Mouse (Mus musculus) megakaryocyte, embryonic 14.5 days (primary cell): ENCODE results near the gene Efcab8. TPM values are rescaled to one million over a fixed set of nuclear protein-coding genes. Genes with fewer than 3 reads are reported as not detected.

Source experiments
- H3K27me3 ChIP-seq: replicated peaks from 2 replicates; pipeline ENCODE3; 2012; ENCODE audit warnings: inconsistent platforms
- H3K36me3 ChIP-seq: replicated peaks from 2 replicates; pipeline ENCODE3; 2012; ENCODE audit warnings: low read length, inconsistent platforms, mixed read lengths
- H3K4me1 ChIP-seq: 2 replicates; pipeline ENCODE4 v1.6.1; 2012; ENCODE audit warnings: inconsistent platforms
- H3K4me3 ChIP-seq: replicated peaks from 2 replicates; pipeline ENCODE3; 2012; ENCODE audit warnings: moderate library complexity, mild to moderate bottlenecking, inconsistent platforms
- H3K9me3 ChIP-seq: 2 replicates; pipeline ENCODE4 v1.6.1; 2012; ENCODE audit warnings: inconsistent platforms
- FLI1 ChIP-seq: IDR thresholded peaks from 2 replicates; pipeline ENCODE4 v1.6.1; 2012; ENCODE audit warnings: low read length, inconsistent platforms, mixed read lengths
- GATA1 ChIP-seq: IDR thresholded peaks from 3 replicates; pipeline ENCODE4 v1.6.1; 2012; ENCODE audit warnings: mixed read lengths, low read length, inconsistent platforms, borderline replicate concordance
- polyA plus RNA-seq: library from polyadenylated mRNA; stranded (reverse); fragments of >175 nt; gene quantifications from 2 replicates; pipeline ENCODE4 v1.2.3, GENCODE M21; 2012; ENCODE audit warnings: low replicate concordance; ENCODE audit not compliant: insufficient read depth

Efcab8 gene
- polyA plus RNA-seq, 1 experiment, result 1.1 TPM

GRCm38 (mm10) chr2:153859581-153859980, 79.8 kb downstream of the Efcab8 start:
- Histone ChIP-seq H3K9me3 (0 out of 2 replicates have a peak, but pooled peaks cover 2% of the 10 kb centered on the region), H3K36me3 (no peaks in the 10 kb centered on the region), H3K4me3 (no peak overlapping the region), H3K27me3 (peaks cover 59% of the 10 kb centered on the region), H3K4me1 (no peaks in the 10 kb centered on the region)
- no peak for TF ChIP-seq GATA1
- no peak for TF ChIP-seq FLI1

GRCm38 (mm10) chr2:153860315-153860714, 80.6 kb downstream of the Efcab8 start:
- H3K4me1 ChIP-seq, result no peaks in the 10 kb centered on the region
- TF ChIP-seq GATA1, result no peak
- no peak for TF ChIP-seq FLI1

GRCm38 (mm10) chr2:153860715-153861114, 81.0 kb downstream of the Efcab8 start:
- Histone ChIP-seq H3K27me3 (peaks cover 47% of the 10 kb centered on the region), H3K36me3 (no peaks in the 10 kb centered on the region), H3K4me3 (no peak overlapping the region), H3K9me3 (0 out of 2 replicates have a peak, but pooled peaks cover 2% of the 10 kb centered on the region), H3K4me1 (no peaks in the 10 kb centered on the region)
- TF ChIP-seq GATA1 (no peak), FLI1 (no peak)

More at GRCm38 (mm10) chr2:153860315-153860714, 80.6 kb downstream of the Efcab8 start:
- no peak overlapping the region for H3K4me3 ChIP-seq
- 0 out of 2 replicates have a peak, but pooled peaks cover 2% of the 10 kb centered on the region for H3K9me3 ChIP-seq
- peaks cover 51% of the 10 kb centered on the region for H3K27me3 ChIP-seq
- no peaks in the 10 kb centered on the region for H3K36me3 ChIP-seq

- no peaks in the 10 kb centered on the region for H3K4me1 ChIP-seq
These were observed 82.2 kb downstream of the Efcab8 start for GRCm38 (mm10) chr2:153861960-153862359.

GRCm38 (mm10) chr2:153870984-153871383, 91.3 kb downstream of the Efcab8 start, which contains the start of gene Sun5:
Sun5 (minus strand) TSS chr2:153871084.
- TF ChIP-seq GATA1, result no peak
- no peak for TF ChIP-seq FLI1
- Histone ChIP-seq H3K4me1 (no peaks in the 10 kb centered on the region), H3K27me3 (peaks cover 28% of the 10 kb centered on the region), H3K4me3 (no peak within 1 kb of the TSS), H3K36me3 (no peaks in the 10 kb centered on the region), H3K9me3 (no peaks in the 10 kb centered on the region)

More at GRCm38 (mm10) chr2:153861960-153862359, 82.2 kb downstream of the Efcab8 start:
- TF ChIP-seq GATA1 (no peak), FLI1 (no peak)
- Histone ChIP-seq H3K27me3 (peaks cover 38% of the 10 kb centered on the region), H3K36me3 (no peaks in the 10 kb centered on the region), H3K9me3 (0 out of 2 replicates have a peak, but pooled peaks cover under 1% of the 10 kb centered on the region), H3K4me3 (no peak overlapping the region)

GRCm38 (mm10) chr2:153874745-153875144, 95.0 kb downstream of the Efcab8 start, which contains the start of gene Bpifb2:
Bpifb2 (plus strand) TSS chr2:153875045.
- H3K36me3 ChIP-seq, result no peaks in the 10 kb centered on the region
- H3K4me1 ChIP-seq, result no peaks in the 10 kb centered on the region
- TF ChIP-seq FLI1 (no peak), GATA1 (no peak)
- H3K4me3 ChIP-seq, result no peak within 1 kb of the TSS
- peaks cover 30% of the 10 kb centered on the region for H3K27me3 ChIP-seq
- no peaks in the 10 kb centered on the region for H3K9me3 ChIP-seq

Other genes with a start within 250 kb of the Efcab8 start
- 10.6 and 40.8 TPM in 2 replicates for gene Nol4l, start 250.0 kb upstream of the Efcab8 start, polyA plus RNA-seq
- gene Commd7, start 147.2 kb upstream of the Efcab8 start, polyA plus RNA-seq, result 17.9 and 24.1 TPM in 2 replicates
- 20.5 and 26.4 TPM in 2 replicates for gene Dnmt3b, start 130.5 kb upstream of the Efcab8 start, polyA plus RNA-seq
- gene Dnmt3c, start 83.3 kb upstream of the Efcab8 start, polyA plus RNA-seq, result 0.18 TPM in 1 of 2 replicates, not detected in the other
- 4.1 TPM in 1 of 2 replicates, not detected in the other for gene Mapre1, start 38.7 kb upstream of the Efcab8 start, polyA plus RNA-seq
- gene Sun5, start 91.2 kb downstream of the Efcab8 start, polyA plus RNA-seq, result not detected in 2 replicates
- 0.37 TPM in 1 of 2 replicates, not detected in the other for gene Bpifb2, start 95.1 kb downstream of the Efcab8 start, polyA plus RNA-seq
- not detected in 2 replicates for gene Bpifb6, start 120.5 kb downstream of the Efcab8 start, polyA plus RNA-seq
- gene Bpifb3, start 138.3 kb downstream of the Efcab8 start, polyA plus RNA-seq, result not detected in 2 replicates
- not detected in 2 replicates for gene Bpifb4, start 158.3 kb downstream of the Efcab8 start, polyA plus RNA-seq
- gene Bpifa6, start 195.0 kb downstream of the Efcab8 start, polyA plus RNA-seq, result not detected in 2 replicates
- gene Bpifa2, start 228.3 kb downstream of the Efcab8 start, polyA plus RNA-seq, result not detected in 2 replicates